Mouse (Mus musculus) kidney, adult 2 months (tissue): ENCODE data around the gene Tbc1d1.

Experiments
- CTCF ChIP-seq: fragments of 200-500 bp; conservative IDR thresholded peaks from 2 replicates; pipeline ENCODE4 v1.5.1; 2011; ENCODE audit warnings: low read depth, mild to moderate bottlenecking, control low read depth, low read length, moderate library complexity, mixed read lengths; ENCODE audit not compliant: insufficient read depth, insufficient read length
- POLR2A ChIP-seq: fragments of 200-500 bp; IDR thresholded peaks from one replicate; pipeline ENCODE4 v1.6.1; 2011; ENCODE audit warnings: low read depth, low read length, control low read depth

DNA sequence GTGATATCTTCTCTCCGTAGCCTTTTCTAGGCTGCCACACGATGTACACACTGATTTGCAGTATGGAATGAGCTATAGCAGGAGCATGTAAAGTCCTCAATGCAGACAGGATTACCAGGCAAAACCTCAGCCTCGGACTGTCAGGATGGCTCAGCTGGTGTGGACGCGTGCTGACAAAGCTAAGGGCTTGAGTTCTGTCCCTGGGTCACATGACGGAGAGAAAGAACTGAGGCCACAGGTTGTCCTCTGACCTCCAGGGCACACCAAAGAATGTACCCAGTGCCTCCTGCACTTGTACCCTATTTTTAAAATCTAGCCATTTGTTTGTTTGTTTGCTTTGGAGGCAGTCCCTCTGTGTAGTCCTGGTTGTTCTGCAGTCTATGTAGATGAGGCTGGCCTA lies 98.9 kb downstream of the Tbc1d1 start:
- TF ChIP-seq POLR2A (peak; percentile 44), CTCF (no peak)
